Mouse (Mus musculus): Measurements from ENCODE around the gene Hip1r. TPM values are rescaled to one million over a fixed set of nuclear protein-coding genes. Genes with fewer than 3 reads are reported as not detected.

Gene Hip1r
- total RNA-seq, 2 experiments from 2014 or later, result 4.9 to 5.2 TPM

DNA sequence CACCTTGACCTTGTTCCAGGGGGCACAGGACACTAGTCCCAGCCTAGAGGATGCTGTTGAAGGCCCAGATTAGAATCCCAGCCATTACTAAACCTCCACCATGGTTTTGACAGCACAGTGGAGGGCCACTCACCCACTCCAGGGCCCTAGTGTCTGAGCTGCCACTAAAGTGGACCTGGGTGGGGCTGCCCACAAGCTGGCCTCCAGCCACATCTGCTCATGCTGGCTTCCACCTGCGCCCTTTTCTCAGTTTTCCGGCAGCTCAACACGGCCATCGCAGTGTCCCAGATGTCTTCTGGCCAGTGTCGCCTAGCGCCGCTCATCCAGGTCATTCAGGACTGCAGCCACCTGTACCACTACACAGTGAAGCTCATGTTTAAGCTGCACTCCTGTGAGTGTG, 21.0 kb downstream of the Hip1r start:
- no peak for ATAC-seq (replicated peaks; ENCODE audit: low FRiP score, poor library complexity, severe bottlenecking)

- ATAC-seq (replicated peaks; ENCODE audit: low FRiP score, poor library complexity, severe bottlenecking), result no peak
Measured at GRCm38 (mm10) chr5:123995388-123995787, 22.0 kb downstream of the Hip1r start.

DNA sequence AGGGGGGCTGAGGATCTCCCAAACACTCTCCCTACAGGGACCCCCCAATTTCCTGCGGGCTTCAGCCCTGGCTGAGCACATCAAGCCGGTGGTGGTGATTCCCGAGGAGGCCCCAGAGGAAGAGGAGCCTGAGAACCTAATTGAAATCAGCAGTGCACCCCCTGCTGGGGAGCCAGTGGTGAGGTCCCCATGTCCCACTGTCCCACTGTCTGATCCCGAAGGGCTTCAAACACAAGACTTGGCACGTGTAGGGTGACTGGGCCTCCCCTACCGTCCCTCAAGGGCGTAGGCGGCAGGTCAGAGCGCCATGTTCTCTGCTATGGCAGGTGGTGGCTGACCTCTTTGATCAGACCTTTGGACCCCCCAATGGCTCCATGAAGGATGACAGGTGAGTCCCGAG, 22.8 kb downstream of the Hip1r start:
- no peak for ATAC-seq (replicated peaks; ENCODE audit: low FRiP score, poor library complexity, severe bottlenecking)

- ATAC-seq (replicated peaks; ENCODE audit: low FRiP score, poor library complexity, severe bottlenecking), result no peak
Measured at GRCm38 (mm10) chr5:123996695-123997094, 23.3 kb downstream of the Hip1r start.

DNA sequence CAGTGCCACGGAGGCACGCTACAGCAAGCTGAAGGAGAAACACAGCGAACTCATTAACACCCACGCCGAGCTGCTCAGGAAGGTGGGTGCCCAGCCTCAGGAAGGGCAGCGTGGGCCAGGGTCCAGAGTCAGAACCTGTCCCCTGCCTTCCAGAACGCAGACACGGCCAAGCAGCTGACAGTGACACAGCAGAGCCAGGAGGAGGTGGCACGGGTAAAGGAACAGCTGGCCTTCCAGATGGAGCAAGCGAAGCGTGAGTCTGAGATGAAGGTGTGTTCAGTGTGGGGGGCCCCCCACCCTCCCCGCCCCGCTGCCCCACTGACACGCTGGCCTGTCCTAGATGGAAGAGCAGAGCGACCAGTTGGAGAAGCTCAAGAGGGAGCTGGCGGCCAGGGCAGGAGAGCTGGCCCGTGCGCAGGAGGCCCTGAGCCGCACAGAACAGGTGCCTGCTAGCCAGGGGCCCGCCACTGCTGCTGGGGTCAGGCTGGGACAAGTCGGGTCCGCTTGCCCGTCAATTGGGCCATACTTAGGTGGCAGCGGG, 23.9 kb downstream of the Hip1r start:
- ATAC-seq (replicated peaks; ENCODE audit: low FRiP score, poor library complexity, severe bottlenecking), result no peak

DNA sequence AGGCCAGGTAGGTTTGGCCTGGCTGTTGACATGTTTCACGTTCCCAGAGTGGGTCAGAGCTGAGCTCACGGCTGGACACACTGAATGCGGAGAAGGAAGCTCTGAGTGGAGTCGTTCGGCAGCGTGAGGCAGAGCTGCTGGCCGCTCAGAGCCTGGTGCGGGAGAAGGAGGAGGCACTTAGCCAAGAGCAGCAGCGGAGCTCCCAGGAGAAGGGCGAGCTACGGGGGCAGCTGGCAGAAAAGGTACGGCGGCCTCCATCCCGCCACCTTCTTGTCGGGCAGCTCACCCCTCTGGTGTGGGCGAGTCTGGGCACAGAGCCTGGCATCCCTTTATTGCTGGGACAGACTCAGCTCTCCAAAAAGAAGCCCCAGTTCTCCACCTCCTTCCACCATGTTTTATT, 24.4 kb downstream of the Hip1r start:
- no peak for ATAC-seq (replicated peaks; ENCODE audit: low FRiP score, poor library complexity, severe bottlenecking)

GRCm38 (mm10) chr5:123998370-123998769, 24.9 kb downstream of the Hip1r start:
- ATAC-seq (replicated peaks; ENCODE audit: low FRiP score, poor library complexity, severe bottlenecking), result no peak

DNA sequence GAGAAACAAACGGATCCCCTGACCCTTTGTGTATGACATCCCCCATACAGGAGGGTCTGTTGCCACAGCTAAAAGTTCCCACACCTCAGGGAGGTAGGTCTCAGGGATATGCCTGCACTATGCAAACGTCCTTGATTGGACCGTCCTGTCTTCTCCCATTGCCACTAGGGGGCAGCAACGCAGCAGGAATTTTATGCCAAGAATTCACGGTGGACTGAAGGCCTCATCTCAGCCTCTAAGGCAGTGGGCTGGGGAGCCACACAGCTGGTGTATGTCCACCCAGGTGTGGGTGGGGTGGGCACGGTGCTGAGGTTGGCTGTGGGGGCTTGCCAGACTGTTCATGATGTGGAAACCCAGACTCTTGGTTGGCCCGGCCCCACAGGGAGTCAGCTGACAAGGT, 27.4 kb downstream of the Hip1r start:
- peak; percentile 81 for ATAC-seq (replicated peaks; ENCODE audit: low FRiP score, poor library complexity, severe bottlenecking)

DNA sequence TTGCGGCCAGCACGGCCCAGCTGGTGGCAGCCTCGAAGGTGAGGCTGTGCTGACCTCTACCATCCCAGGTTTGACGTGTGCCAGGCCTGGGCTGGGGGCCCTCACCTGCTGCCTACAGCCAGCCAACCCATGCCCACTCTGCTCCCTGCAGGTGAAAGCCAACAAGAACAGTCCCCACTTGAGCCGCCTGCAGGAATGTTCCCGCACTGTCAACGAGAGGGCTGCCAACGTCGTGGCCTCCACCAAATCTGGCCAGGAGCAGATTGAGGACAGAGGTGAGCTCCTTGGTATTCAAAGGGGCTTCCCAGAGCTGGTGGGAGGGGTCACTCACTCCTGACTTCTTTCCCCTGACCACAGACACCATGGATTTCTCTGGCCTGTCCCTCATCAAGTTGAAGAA, 27.8 kb downstream of the Hip1r start:
- ATAC-seq (replicated peaks; ENCODE audit: low FRiP score, poor library complexity, severe bottlenecking), result no peak

GRCm38 (mm10) chr5:124002876-124003275, 29.4 kb downstream of the Hip1r start:
- no peak for ATAC-seq (replicated peaks; ENCODE audit: low FRiP score, poor library complexity, severe bottlenecking)

GRCm38 (mm10) chr5:124003375-124003774, 29.9 kb downstream of the Hip1r start:
- ATAC-seq (replicated peaks; ENCODE audit: low FRiP score, poor library complexity, severe bottlenecking), result no peak

DNA sequence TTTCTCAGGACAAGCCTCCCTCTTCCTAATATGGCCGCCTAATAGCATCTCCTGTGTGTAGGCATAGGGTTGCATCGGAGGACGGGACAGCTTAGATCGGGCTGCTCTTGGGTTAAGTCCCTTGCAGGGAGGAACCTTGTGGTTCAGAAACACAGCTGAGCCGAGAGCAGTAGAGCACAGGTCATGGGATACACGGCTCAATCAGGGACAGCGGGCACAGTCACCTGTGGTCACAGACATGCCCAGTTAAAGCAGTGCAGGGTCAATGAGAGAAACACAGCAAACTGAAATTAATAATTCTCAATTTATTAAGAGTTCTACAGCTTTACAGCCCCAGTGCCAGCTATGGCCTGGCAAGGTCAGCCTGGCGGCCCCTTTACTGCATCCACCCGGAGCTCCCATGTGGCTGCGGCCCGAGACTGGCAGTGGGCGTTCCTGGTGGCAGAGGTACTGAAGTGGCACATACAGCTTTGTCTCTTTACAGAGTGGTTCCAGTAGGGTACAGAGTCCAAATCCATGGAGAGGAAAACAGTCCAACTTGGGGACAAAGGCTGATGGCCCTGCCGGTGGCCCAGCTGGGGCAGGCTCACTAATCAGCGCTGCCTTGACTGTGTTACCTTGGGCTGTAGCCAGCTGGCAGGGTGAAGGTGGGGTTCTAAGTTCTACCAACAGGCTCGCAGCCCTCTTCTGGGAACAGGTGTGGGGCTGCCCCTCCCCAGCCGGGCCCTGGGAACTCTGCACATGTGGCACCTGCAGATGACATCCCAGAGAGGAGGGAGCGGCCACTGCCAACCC, 31.1 kb downstream of the Hip1r start:
- ATAC-seq (replicated peaks; ENCODE audit: low FRiP score, poor library complexity, severe bottlenecking), result no peak

DNA sequence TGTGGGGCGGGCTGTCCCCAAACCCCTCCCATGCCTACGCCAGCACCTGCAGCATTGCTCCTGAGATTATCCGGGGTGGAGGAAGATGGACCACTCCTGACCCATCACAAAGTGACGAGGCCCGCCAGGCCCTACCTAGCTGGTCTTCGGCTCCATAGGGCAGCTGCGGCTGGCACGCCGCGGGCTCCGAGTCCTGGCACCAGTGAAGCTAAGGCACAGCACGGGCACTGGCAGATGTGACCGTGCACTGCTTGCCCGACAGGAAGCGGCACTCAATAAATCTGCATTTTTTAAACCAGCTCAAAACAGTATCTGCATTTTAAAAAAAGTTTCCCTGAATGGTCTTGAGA, 31.7 kb downstream of the Hip1r start:
- ATAC-seq (replicated peaks; ENCODE audit: low FRiP score, poor library complexity, severe bottlenecking), result no peak

- ATAC-seq (replicated peaks; ENCODE audit: low FRiP score, poor library complexity, severe bottlenecking), result no peak
Measured at GRCm38 (mm10) chr5:124005591-124005990, 32.2 kb downstream of the Hip1r start.

GRCm38 (mm10) chr5:124006082-124006873, 32.9 kb downstream of the Hip1r start:
- ATAC-seq (replicated peaks; ENCODE audit: low FRiP score, poor library complexity, severe bottlenecking), result no peak

DNA sequence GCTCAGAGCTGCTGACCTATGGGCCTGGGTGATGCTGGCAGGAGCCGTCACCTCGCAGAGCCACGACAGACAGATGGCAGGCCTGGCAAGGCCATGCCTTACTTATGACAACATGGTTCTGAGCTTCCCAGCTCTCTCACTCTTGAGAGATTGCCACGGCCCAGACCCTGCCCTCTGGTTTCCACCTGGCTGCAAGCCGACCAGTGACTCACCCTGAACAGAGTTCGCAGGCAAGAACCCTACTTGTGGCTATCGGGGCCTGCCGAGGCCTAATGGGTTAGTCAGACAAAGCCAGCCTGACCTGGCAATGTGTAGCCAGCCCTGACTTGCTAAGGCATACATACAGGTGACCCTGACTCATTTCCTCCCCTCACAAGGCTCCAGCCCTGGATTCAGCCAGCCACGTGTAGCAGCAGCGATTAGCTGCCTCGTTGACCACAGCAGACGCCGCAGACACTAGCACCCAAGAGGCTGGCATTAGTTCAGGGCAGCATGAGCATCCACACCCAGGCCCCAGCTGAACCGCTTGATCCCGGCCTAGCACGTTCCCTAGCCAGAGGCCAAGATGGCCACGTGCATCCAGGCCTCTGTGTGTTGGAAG, 33.6 kb downstream of the Hip1r start:
- ATAC-seq (replicated peaks; ENCODE audit: low FRiP score, poor library complexity, severe bottlenecking), result no peak

DNA sequence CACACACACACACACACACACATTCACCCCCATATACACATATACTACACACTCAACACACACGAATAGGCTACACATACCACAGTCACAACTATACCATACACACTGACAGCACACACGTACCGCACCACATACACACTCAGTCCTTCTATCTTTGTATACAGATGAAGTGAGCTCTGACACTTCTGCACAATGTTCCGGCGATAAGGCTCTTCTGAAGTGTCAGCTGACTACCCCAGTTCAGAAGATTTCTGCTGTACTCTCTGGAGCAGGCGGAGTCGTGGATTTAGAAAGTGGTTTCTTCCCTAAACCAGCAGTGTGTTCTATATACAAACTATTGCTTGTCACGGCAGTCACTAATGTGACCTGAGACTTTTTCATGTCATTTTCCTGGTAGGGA, 36.6 kb downstream of the Hip1r start:
- peak; percentile 62 for ATAC-seq (replicated peaks; ENCODE audit: low FRiP score, poor library complexity, severe bottlenecking)

GRCm38 (mm10) chr5:124010910-124011655, 37.7 kb downstream of the Hip1r start:
- peak; percentile 43; the same call in 1 of the 2 replicates for ATAC-seq (replicated peaks; ENCODE audit: low FRiP score, poor library complexity, severe bottlenecking)

GRCm38 (mm10) chr5:124011927-124012326, 38.5 kb downstream of the Hip1r start:
- no peak for ATAC-seq (replicated peaks; ENCODE audit: low FRiP score, poor library complexity, severe bottlenecking)

DNA sequence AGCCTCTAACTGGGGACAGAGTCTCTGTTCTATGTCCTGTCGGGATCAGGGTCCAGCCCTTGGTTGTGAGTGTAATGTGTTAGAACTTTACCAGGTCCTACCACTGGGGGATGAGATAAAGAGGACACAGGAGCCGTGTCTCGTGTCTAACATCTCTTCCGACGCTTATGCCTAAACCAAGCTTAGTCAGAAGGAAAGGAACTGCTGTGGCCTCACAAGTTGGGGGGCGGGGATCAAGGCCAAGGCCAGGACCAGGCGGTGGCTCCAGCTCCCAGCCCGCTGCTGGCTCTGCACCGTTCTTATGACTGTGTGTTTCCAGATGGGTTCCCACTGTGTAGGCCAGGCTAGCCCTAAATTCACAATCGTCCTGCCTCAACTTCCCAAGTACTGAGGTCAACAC, 39.5 kb downstream of the Hip1r start:
- no peak for ATAC-seq (replicated peaks; ENCODE audit: low FRiP score, poor library complexity, severe bottlenecking)
